In genomic region chr10:7586771-7587170, GRCm38 (mm10) we compare ENCODE assay signal across 22 mouse cellular contexts.
"Had no signal": no experiment of that assay in that cellular context is flagged by ENCODE, and none has a peak within 500 bp of the region (broad histone marks: within the 10 kb centered on the region; RNA-seq: fewer than 3 reads in every experiment).

No protein-coding gene starts in this region.

- ATAC-seq: midbrain, embryonic 13.5 days; midbrain, embryonic 16.5 days had no signal

- H3K4me3 ChIP-seq: kidney, embryonic 15.5 days; limb, embryonic 12.5 days; limb, embryonic 15.5 days; lung, embryonic 15.5 days; megakaryocyte, embryonic 14.5 days; midbrain, embryonic 10.5 days; midbrain, embryonic 13.5 days; myocyte; neural tube, embryonic 13.5 days; stomach, embryonic 15.5 days had no signal

- H3K9ac ChIP-seq: kidney, embryonic 15.5 days; limb, embryonic 12.5 days; limb, embryonic 15.5 days; liver, embryonic 14.5 days; lung, embryonic 15.5 days; midbrain, embryonic 13.5 days; neural tube, embryonic 13.5 days; stomach, embryonic 15.5 days had no signal

- H3K27ac ChIP-seq: kidney, embryonic 15.5 days; limb, embryonic 12.5 days; limb, embryonic 15.5 days; liver, embryonic 14.5 days; lung, embryonic 15.5 days; midbrain, embryonic 10.5 days; midbrain, embryonic 13.5 days; neural tube, embryonic 13.5 days; stomach, embryonic 15.5 days had no signal

- H3K36me3 ChIP-seq: kidney, embryonic 15.5 days; limb, embryonic 12.5 days; limb, embryonic 15.5 days; lung, embryonic 15.5 days; midbrain, embryonic 10.5 days; midbrain, embryonic 13.5 days; neural tube, embryonic 13.5 days; stomach, embryonic 15.5 days had no signal

- H3K9me3 ChIP-seq: kidney, embryonic 15.5 days; limb, embryonic 12.5 days; limb, embryonic 15.5 days; lung, embryonic 15.5 days; midbrain, embryonic 10.5 days; midbrain, embryonic 13.5 days; neural tube, embryonic 13.5 days; stomach, embryonic 15.5 days had no signal

- DNase-seq: kidney, postnatal 10 days; kidney, postnatal 36 days; left cerebral cortex, postnatal 4 days; lung, adult 18-20 months; lung, postnatal 10 days; lung, postnatal 36 days; retina, postnatal 1 day; right cerebral cortex, postnatal 25 days; spleen, adult 18-20 months; thymus, postnatal 36 days had no signal

- H3K4me2 ChIP-seq: kidney, embryonic 15.5 days; limb, embryonic 12.5 days; limb, embryonic 15.5 days; lung, embryonic 15.5 days; midbrain, embryonic 13.5 days; neural tube, embryonic 13.5 days; stomach, embryonic 15.5 days had no signal
